Mouse (Mus musculus) adrenal gland, postnatal 10 days (tissue): ENCODE measurements around the gene Chit1. TPM values are rescaled to one million over a fixed set of nuclear protein-coding genes. Genes with fewer than 3 reads are reported as not detected.

ENCODE experiments used
- DNase-seq: peaks from one replicate; pipeline ENCODE4 v3.0.0; 2021; ENCODE audit warnings: mixed read lengths
- total RNA-seq, 2 experiments: library from RNA; stranded (reverse); gene quantifications; 2 replicates each; pipeline ENCODE4 v1.2.3; 2021

The Chit1 gene
- total RNA-seq, 2 experiments from 2014 or later, result 0.15 TPM; not detected in 1

GRCm38 (mm10) chr1:134079477-134080163 is 31.4 kb upstream of the Chit1 start:
- DNase-seq, result peak; percentile 63

GRCm38 (mm10) chr1:134080406-134080805 is 30.6 kb upstream of the Chit1 start:
- no peak for DNase-seq

GRCm38 (mm10) chr1:134080881-134081450 is 30.1 kb upstream of the Chit1 start:
- no peak for DNase-seq

GRCm38 (mm10) chr1:134082987-134083516 is 28.0 kb upstream of the Chit1 start:
- peak; percentile 74 for DNase-seq

- DNase-seq, result no peak
Measured at GRCm38 (mm10) chr1:134083676-134084075, 27.4 kb upstream of the Chit1 start.

- peak; percentile 48 for DNase-seq
Measured at GRCm38 (mm10) chr1:134084128-134084527, 26.9 kb upstream of the Chit1 start.

- DNase-seq, result no peak
Measured at GRCm38 (mm10) chr1:134086017-134086416, 25.0 kb upstream of the Chit1 start.

- DNase-seq, result peak; percentile 34
Measured at GRCm38 (mm10) chr1:134086811-134087398, 24.1 kb upstream of the Chit1 start.

GRCm38 (mm10) chr1:134089074-134089473 is 22.0 kb upstream of the Chit1 start:
- no peak for DNase-seq

GRCm38 (mm10) chr1:134091851-134092250 is 19.2 kb upstream of the Chit1 start:
- no peak for DNase-seq

- DNase-seq, result peak; percentile 14
Measured at GRCm38 (mm10) chr1:134092368-134092767, 18.7 kb upstream of the Chit1 start.

GRCm38 (mm10) chr1:134092852-134093770 is 17.9 kb upstream of the Chit1 start:
- DNase-seq, result peak; percentile 97

- peak; percentile 46 for DNase-seq
Measured at GRCm38 (mm10) chr1:134093771-134094526, 17.1 kb upstream of the Chit1 start.

GRCm38 (mm10) chr1:134095033-134095612 is 15.9 kb upstream of the Chit1 start:
- DNase-seq, result no peak

- no peak for DNase-seq
Measured at GRCm38 (mm10) chr1:134095721-134096120, 15.3 kb upstream of the Chit1 start.

GRCm38 (mm10) chr1:134096264-134096934 is 14.6 kb upstream of the Chit1 start:
- peak; percentile 27 for DNase-seq

GRCm38 (mm10) chr1:134097080-134097855 is 13.8 kb upstream of the Chit1 start:
- DNase-seq, result no peak

GRCm38 (mm10) chr1:134097956-134098725 is 12.9 kb upstream of the Chit1 start:
- DNase-seq, result peak; percentile 73
